In the genomic region with DNA sequence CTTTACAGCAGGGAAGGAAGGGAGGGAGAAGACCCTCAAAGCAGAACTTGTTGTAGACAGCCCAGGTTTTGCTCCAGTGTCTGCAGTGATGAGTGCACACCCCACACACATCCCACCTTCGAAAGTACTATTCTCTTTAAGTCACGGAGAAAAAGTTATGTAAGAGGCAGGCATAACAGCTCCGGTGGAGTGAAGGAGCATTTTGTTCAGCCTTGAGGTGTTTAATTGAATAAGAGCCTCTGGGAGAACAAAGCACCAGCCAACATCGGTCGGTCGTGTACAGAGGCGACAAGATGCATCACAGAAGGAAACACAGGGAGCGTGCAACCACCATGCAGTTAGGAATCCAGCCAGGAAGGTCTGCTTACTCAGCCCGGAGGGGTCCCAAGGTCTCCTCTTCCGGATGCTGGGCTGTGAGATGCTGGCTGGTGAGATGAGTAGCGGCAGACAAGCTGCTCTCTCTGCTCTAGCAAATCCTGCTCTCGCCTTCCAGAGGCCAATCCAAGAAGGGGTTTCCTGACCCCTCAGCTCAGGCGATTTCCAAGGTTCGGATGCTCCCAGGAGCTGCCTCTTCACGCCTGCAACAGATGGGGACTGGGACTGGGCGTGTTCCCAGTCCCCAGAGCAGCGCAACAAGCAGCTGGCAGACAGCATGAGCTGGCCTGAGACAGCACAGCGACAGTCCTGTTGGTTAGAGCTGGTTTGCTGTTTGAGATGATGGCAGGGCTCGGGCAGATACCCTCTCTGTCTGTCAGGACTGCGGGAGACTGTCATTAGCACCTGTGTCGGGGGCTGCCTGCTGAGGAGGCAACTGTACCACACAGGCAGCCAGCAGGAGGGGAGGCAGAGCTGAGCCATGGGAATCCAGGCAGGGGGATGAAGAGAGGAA, we compare ENCODE assay signal across 7 mouse cellular contexts. TPM values are rescaled to one million over a fixed set of nuclear protein-coding genes. Genes with fewer than 3 reads are reported as not detected.
A peak's percentile ranks its signal among the peaks of the same experiment; 100 is the strongest.
DNase-seq lines count a peak whose midpoint lies in the region; ATAC-seq and TF ChIP-seq lines count a peak whose summit lies in the region.

No protein-coding gene starts in this region.

- H3K36me3 ChIP-seq in embryonic facial prominence, embryonic 12.5 days: no peaks in the 10 kb centered on the region
- H3K36me3 ChIP-seq in hindbrain, postnatal 0 days (ENCODE audit: insufficient read depth, low read length): no peaks in the 10 kb centered on the region
- no peaks in the 10 kb centered on the region for H3K36me3 ChIP-seq in midbrain, embryonic 15.5 days (replicated peaks)
- H3K36me3 ChIP-seq in liver, embryonic 12.5 days: no peaks in the 10 kb centered on the region

- ATAC-seq in embryonic facial prominence, embryonic 12.5 days (ENCODE audit: insufficient number of reproducible peaks, insufficient read depth, low FRiP score, low TSS enrichment): no peak
- ATAC-seq in hindbrain, postnatal 0 days: peak; percentile 72
- ATAC-seq in midbrain, embryonic 15.5 days (replicated peaks): peak; percentile 14; the same call in 1 of the 2 replicates
- no peak for ATAC-seq in liver, embryonic 12.5 days

- peak; percentile 64 for DNase-seq in right cerebral cortex, adult 18-20 months
- no peak for DNase-seq in right cerebral cortex, postnatal 4 days
- peak; percentile 74 for DNase-seq in hindbrain, postnatal 0 days (ENCODE audit: low spot score)
- DNase-seq in ovary, postnatal 14 days (ENCODE audit: low spot score): no peak

- peak overlapping the region; percentile 21 for H3K4me2 ChIP-seq in embryonic facial prominence, embryonic 12.5 days (replicated peaks)
- peak overlapping the region; percentile 33 for H3K4me2 ChIP-seq in hindbrain, postnatal 0 days (ENCODE audit: low read depth, low read length)
- H3K4me2 ChIP-seq in midbrain, embryonic 15.5 days: peak overlapping the region; percentile 27
- H3K4me2 ChIP-seq in liver, embryonic 12.5 days: no peak overlapping the region

- H3K4me1 ChIP-seq in embryonic facial prominence, embryonic 12.5 days: peaks cover 21% of the 10 kb centered on the region
- peaks cover 48% of the 10 kb centered on the region for H3K4me1 ChIP-seq in hindbrain, postnatal 0 days (ENCODE audit: insufficient read depth, low read length)
- H3K4me1 ChIP-seq in midbrain, embryonic 15.5 days: peaks cover 26% of the 10 kb centered on the region
- no peaks in the 10 kb centered on the region for H3K4me1 ChIP-seq in liver, embryonic 12.5 days

- H3K9me3 ChIP-seq in embryonic facial prominence, embryonic 12.5 days: no peaks in the 10 kb centered on the region
- no peaks in the 10 kb centered on the region for H3K9me3 ChIP-seq in hindbrain, postnatal 0 days (ENCODE audit: low read length)
- H3K9me3 ChIP-seq in midbrain, embryonic 15.5 days: no peaks in the 10 kb centered on the region
- no peaks in the 10 kb centered on the region for H3K9me3 ChIP-seq in liver, embryonic 12.5 days (replicated peaks)

- peaks cover 7% of the 10 kb centered on the region; the same call in 1 of the 2 replicates for H3K27me3 ChIP-seq in embryonic facial prominence, embryonic 12.5 days
- H3K27me3 ChIP-seq in hindbrain, postnatal 0 days (ENCODE audit: insufficient read depth, low read length): no peaks in the 10 kb centered on the region
- H3K27me3 ChIP-seq in midbrain, embryonic 15.5 days (replicated peaks): no peaks in the 10 kb centered on the region
- peaks cover 32% of the 10 kb centered on the region for H3K27me3 ChIP-seq in liver, embryonic 12.5 days (replicated peaks)

- TF ChIP-seq CTCF in hindbrain, postnatal 0 days (IDR thresholded peaks at IDR 0.05; ENCODE audit: low read depth): no peak

- 0 out of 2 replicates have a peak overlapping the region, but pooled peaks have one; percentile 1 for H3K4me3 ChIP-seq in embryonic facial prominence, embryonic 12.5 days
- H3K4me3 ChIP-seq in hindbrain, postnatal 0 days (ENCODE audit: low read length): no peak overlapping the region
- no peak overlapping the region for H3K4me3 ChIP-seq in midbrain, embryonic 15.5 days
- no peak overlapping the region for H3K4me3 ChIP-seq in liver, embryonic 12.5 days

- H3K9ac ChIP-seq in embryonic facial prominence, embryonic 12.5 days: no peak overlapping the region
- 0 out of 2 replicates have a peak overlapping the region, but pooled peaks have one; percentile 10 for H3K9ac ChIP-seq in hindbrain, postnatal 0 days (replicated peaks; ENCODE audit: low read length)
- H3K9ac ChIP-seq in midbrain, embryonic 15.5 days: peak overlapping the region; percentile 34; the same call in 1 of the 2 replicates
- H3K9ac ChIP-seq in liver, embryonic 12.5 days: no peak overlapping the region

- 22% methylated on average over 21 of the region's 21 CpGs for WGBS in embryonic facial prominence, embryonic 12.5 days
- WGBS in hindbrain, postnatal 0 days: 10% methylated on average over 21 of the region's 21 CpGs
- WGBS in midbrain, embryonic 15.5 days: 18% methylated on average over 21 of the region's 21 CpGs
- 25% methylated on average over 21 of the region's 21 CpGs for WGBS in liver, embryonic 12.5 days (ENCODE audit: insufficient replicate concordance)

- H3K27ac ChIP-seq in embryonic facial prominence, embryonic 12.5 days: no peak overlapping the region
- peak overlapping the region; percentile 33; the same call in 1 of the 2 replicates for H3K27ac ChIP-seq in hindbrain, postnatal 0 days
- no peak overlapping the region for H3K27ac ChIP-seq in midbrain, embryonic 15.5 days
- no peak overlapping the region for H3K27ac ChIP-seq in liver, embryonic 12.5 days

RNA-seq across cellular contexts. Expression of a gene that starts 41.3 kb away (rescaled TPM):
- 31.8 and 32.2 TPM in 2 replicates for polyA plus RNA-seq in embryonic facial prominence, embryonic 12.5 days (2016; fragmentation: Nextera tagmentation; extraction: Ambion mirVana)
- 31.4 and 38.3 TPM in 2 replicates for total RNA-seq in hindbrain, postnatal 0 days (2014; rRNA removed)
- 85.5 and 86.4 TPM in 2 replicates for polyA plus RNA-seq in hindbrain, postnatal 0 days (2015; fragmentation: Nextera tagmentation; extraction: Ambion mirVana)
- polyA plus RNA-seq in midbrain, embryonic 15.5 days (2015; fragmentation: Nextera tagmentation; extraction: Ambion mirVana): 93.7 and 102 TPM in 2 replicates
- polyA plus RNA-seq in liver, embryonic 12.5 days (2016; fragmentation: Nextera tagmentation; extraction: Ambion mirVana): 7.2 TPM in 2 replicates

Comparison
In these comparisons a context has a peak if more than half of its experiments do, and no peak if none do; other contexts are left out.
1. DNase-seq: peak in right cerebral cortex, adult 18-20 months (single experiment) and hindbrain, postnatal 0 days (single experiment); none in right cerebral cortex, postnatal 4 days (single experiment) and ovary, postnatal 14 days (single experiment).
2. ATAC-seq: peak in hindbrain, postnatal 0 days (single experiment) and midbrain, embryonic 15.5 days (single experiment); none in embryonic facial prominence, embryonic 12.5 days (single experiment) and liver, embryonic 12.5 days (single experiment).
3. H3K9ac ChIP-seq: peak in hindbrain, postnatal 0 days (single experiment) and midbrain, embryonic 15.5 days (single experiment); none in embryonic facial prominence, embryonic 12.5 days (single experiment) and liver, embryonic 12.5 days (single experiment).